Mouse (Mus musculus) liver, embryonic 11.5 days (tissue): Measurements from ENCODE around the gene Rps2. TPM values are rescaled to one million over a fixed set of nuclear protein-coding genes. Genes with fewer than 3 reads are reported as not detected.
"Not testable (repeated sequence)": the region's sequence is repeated elsewhere in the genome, so short reads cannot be mapped to it uniquely, and the experiment has no call there.

Source experiments
- ATAC-seq: fragments of 200-750 bp; cut with Nextera tagmentation; replicated peaks from 2 replicates; pipeline ENCODE4 v1.8.0; 2017; ENCODE audit warnings: moderate number of reproducible peaks, mild to moderate bottlenecking, moderate TSS enrichment, moderate library complexity; ENCODE audit not compliant: low FRiP score
- DNase-seq: peaks from one replicate; pipeline ENCODE4 v3.0.0-alpha.2; 2017; ENCODE audit warnings: low spot score
- H3K27ac ChIP-seq: fragments of 300-500 bp; sonication (generic); 2 replicates; pipeline ENCODE4 v1.5.1; 2014; ENCODE audit warnings: mild to moderate bottlenecking, low read depth, low read length, control low read depth
- H3K27me3 ChIP-seq: fragments of 300-500 bp; sonication (generic); replicated peaks from 2 replicates; pipeline ENCODE4 v1.6.1; 2014; ENCODE audit warnings: low read length, mixed read lengths; ENCODE audit not compliant: control insufficient read depth, insufficient read depth
- H3K36me3 ChIP-seq: fragments of 300-500 bp; sonication (generic); 2 replicates; pipeline ENCODE4 v1.6.1; 2014; ENCODE audit warnings: mild to moderate bottlenecking, low read length, moderate library complexity, mixed read lengths; ENCODE audit not compliant: control insufficient read depth, insufficient read depth
- H3K4me1 ChIP-seq: fragments of 300-500 bp; sonication (generic); replicated peaks from 2 replicates; pipeline ENCODE4 v1.6.1; 2014; ENCODE audit warnings: low read length, mixed read lengths; ENCODE audit not compliant: control insufficient read depth, insufficient read depth
- H3K4me2 ChIP-seq: fragments of 300-500 bp; sonication (generic); 2 replicates; pipeline ENCODE4 v1.6.1; 2014; ENCODE audit warnings: mild to moderate bottlenecking, control low read depth, moderate library complexity
- H3K4me3 ChIP-seq: fragments of 300-500 bp; sonication (generic); 2 replicates; pipeline ENCODE4 v1.5.1; 2014; ENCODE audit warnings: low read depth, low read length, control low read depth
- H3K9ac ChIP-seq: fragments of 300-500 bp; sonication (generic); 2 replicates; pipeline ENCODE4 v1.6.1; 2014; ENCODE audit warnings: low read depth, low read length, control low read depth
- H3K9me3 ChIP-seq: fragments of 300-500 bp; sonication (generic); 2 replicates; pipeline ENCODE4 v1.6.1; 2016; ENCODE audit warnings: low read length, inconsistent platforms, mixed read lengths; ENCODE audit not compliant: control insufficient read depth
- WGBS: fragments of 180-500 bp; shearing (Covaris S2); extraction: QIAGEN DNeasy Blood & Tissue Kit; methylation state at CpG from one replicate; pipeline ENCODE4 v1.1.7; 2014; 5-methylcytosine and 5-hydroxymethylcytosine counted together
- polyA plus RNA-seq: library from polyadenylated mRNA; unstranded; fragments of >200 nt; fragmentation: Nextera tagmentation; extraction: Ambion mirVana; gene quantifications from 2 replicates; pipeline ENCODE4 v1.2.1, GENCODE M21; 2014

Gene Rps2
- polyA plus RNA-seq, 1 experiment from 2014 or later, result 2,225 TPM

DNA sequence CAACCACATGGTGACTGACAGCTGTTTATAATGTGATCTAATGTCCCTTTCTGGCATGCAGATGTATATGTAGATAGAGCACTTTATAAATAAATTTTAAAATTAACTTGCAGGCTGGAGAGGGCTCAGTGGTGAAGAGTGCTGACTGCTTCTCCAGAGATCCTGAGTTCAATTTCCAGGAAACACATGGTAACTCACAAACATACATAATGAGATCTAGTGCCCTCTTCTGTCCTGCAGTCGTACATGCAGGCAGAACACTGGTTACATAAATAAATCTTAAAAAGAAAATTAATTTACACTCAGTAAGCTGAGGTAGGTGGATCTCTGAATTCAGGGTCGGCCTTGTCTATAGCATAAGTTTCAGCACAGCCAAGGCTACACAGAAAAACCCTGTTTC is 9.3 kb upstream of the Rps2 start:
- ATAC-seq (no peak), DNase-seq (no peak)
- Histone ChIP-seq H3K4me3 (peak overlapping the region; percentile 55), H3K27ac (no peak overlapping the region), H3K4me2 (peak overlapping the region; percentile 73), H3K27me3 (no peaks in the 10 kb centered on the region), H3K9me3 (no peaks in the 10 kb centered on the region), H3K4me1 (peaks cover 12% of the 10 kb centered on the region; the same call in 1 of the 2 replicates), H3K9ac (no peak overlapping the region), H3K36me3 (peaks cover 16% of the 10 kb centered on the region; the same call in 1 of the 2 replicates)
- 20% methylated on average over 2 of the region's 2 CpGs for WGBS

DNA sequence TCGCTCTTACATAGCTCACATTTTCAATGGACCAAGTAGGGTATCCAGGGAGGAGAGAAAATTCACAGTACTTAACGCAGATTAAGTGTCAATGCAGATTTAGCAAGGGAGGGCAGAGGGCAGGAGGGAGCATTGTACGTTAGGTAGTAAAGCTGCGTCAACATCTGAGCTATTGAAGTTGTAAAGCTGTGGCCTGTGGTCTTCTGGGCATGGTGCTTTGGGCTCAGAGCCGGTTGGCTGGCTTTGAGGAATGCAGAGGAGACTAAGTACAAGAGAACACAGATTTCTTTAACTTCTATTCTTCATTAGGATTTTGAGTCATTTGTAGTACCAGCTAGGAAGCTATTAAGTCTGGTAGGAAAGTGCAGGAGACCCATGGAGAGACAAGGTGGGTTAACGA is 2.4 kb upstream of the Rps2 start:
- Histone ChIP-seq H3K9me3 (no peaks in the 10 kb centered on the region), H3K4me2 (no peak overlapping the region), H3K36me3 (peaks cover 6% of the 10 kb centered on the region), H3K9ac (no peak overlapping the region), H3K4me1 (peaks cover 8% of the 10 kb centered on the region), H3K27ac (no peak overlapping the region), H3K27me3 (no peaks in the 10 kb centered on the region), H3K4me3 (no peak overlapping the region)
- DNase-seq (no peak), ATAC-seq (no peak)
- 84% methylated on average over 6 of the region's 6 CpGs for WGBS

DNA sequence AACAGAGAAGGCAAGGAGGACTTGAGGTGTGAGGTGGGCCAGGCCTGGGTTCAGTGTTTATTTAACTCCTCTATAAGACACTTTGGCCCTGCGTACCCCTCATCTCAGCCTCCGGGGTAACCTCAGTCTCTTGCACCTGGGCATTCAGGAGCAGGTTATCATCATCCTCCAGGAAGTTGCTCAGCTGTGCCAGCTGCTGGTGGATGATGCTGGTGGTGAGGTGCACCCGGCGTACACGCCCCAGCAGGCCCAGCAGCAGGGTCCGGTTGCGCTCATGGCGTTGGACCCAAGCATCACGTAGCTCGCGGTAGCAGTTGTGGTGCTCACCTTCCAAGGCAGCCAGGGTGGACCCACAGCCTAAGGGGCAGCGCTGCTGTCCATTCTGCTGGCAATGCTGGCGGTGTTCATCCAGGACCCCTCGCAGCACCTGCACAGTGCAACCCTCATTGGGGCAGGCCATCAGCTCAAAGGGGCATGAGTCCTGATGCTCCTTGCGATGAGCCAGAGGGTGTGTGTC is 1.7 kb upstream of the Rps2 start:
- no peak for DNase-seq
- no peaks in the 10 kb centered on the region for H3K9me3 ChIP-seq
- 94% methylated on average over 15 of the region's 15 CpGs for WGBS

DNA sequence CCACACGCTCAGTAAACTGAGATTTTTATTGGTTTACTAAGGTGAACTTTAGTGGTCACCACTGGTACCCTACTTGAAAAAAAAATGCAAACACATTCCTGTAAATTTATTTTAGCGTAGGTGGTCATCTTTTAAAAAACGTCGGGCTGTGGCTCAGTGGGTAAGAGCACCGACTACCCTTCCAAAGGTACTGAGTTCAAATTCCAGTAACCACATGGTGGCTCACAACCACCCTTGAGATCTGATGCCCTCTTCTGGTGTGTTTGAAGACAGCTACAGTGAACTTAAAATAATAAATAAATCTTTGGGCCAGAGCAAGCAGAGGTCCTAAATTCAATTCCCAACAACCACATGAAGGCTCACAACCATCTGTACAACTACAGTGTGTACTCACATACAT is 1.0 kb downstream of the Rps2 start:
- H3K27me3 ChIP-seq, ATAC-seq: not testable (repeated sequence)
- H3K27ac ChIP-seq, result peak overlapping the region; percentile 38; the same call in 1 of the 2 replicates

More for the DNA sequence above, 1.7 kb upstream of the Rps2 start:
- Histone ChIP-seq H3K4me2 (no peak overlapping the region), H3K27ac (no peak overlapping the region), H3K27me3 (no peaks in the 10 kb centered on the region), H3K4me1 (peaks cover 8% of the 10 kb centered on the region), H3K9ac (no peak overlapping the region), H3K4me3 (no peak overlapping the region), H3K36me3 (peaks cover 8% of the 10 kb centered on the region)
- ATAC-seq, result no peak

DNA sequence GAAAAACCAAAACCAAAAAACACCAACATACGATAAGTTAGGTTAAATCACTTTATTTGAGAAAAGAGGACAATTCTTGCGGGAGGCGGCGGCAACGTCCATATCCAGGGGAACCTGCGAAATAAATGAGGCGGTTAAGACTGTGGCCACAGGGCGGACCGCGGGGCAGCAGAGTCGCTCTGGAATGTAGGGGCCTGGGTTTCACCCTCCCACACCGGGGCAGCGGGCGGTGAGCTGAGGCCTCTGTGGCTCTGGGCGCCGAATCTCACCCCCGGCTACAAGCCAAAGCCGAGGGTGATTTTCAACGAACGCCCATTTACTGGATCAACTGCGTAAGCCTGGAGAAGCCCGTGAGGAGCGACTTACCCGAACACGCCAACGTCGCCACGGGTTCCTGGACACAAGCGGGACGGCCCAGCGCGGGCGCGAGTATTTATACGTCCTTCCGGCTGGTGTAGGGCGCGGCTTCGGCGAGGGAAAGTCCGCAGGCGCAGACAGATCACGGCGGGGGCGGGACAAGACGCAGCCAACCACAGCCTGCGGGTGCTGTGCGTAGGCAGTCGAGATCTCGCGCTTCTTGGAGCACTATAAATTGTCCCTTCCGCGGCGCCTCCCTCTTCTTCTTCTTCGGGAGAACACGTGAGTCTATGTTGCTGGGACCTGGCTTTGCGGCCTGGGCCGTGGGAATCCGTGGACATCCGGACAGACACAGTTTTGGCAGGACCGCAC is 1.7 kb downstream of the Rps2 start:
- DNase-seq (peak; percentile 99), ATAC-seq (peak; percentile 92)
- Histone ChIP-seq H3K9ac (peak overlapping the region; percentile 96), H3K36me3 (peaks cover 17% of the 10 kb centered on the region), H3K4me3 (peak overlapping the region; percentile 81), H3K4me2 (peak overlapping the region; percentile 80), H3K4me1 (peaks cover 18% of the 10 kb centered on the region), H3K27ac (peak overlapping the region; percentile 80), H3K27me3 (no peaks in the 10 kb centered on the region), H3K9me3 (no peaks in the 10 kb centered on the region)
- WGBS, result under 1% methylated on average over 60 of the region's 61 CpGs

More for the DNA sequence above, 1.0 kb downstream of the Rps2 start:
- not testable (repeated sequence) for H3K9me3 ChIP-seq, DNase-seq
- Histone ChIP-seq H3K4me3 (peak overlapping the region; percentile 81), H3K36me3 (peaks cover 17% of the 10 kb centered on the region), H3K4me2 (peak overlapping the region; percentile 80), H3K4me1 (peaks cover 18% of the 10 kb centered on the region), H3K9ac (peak overlapping the region; percentile 96)
- WGBS, result 40% methylated on average over 5 of the region's 5 CpGs

DNA sequence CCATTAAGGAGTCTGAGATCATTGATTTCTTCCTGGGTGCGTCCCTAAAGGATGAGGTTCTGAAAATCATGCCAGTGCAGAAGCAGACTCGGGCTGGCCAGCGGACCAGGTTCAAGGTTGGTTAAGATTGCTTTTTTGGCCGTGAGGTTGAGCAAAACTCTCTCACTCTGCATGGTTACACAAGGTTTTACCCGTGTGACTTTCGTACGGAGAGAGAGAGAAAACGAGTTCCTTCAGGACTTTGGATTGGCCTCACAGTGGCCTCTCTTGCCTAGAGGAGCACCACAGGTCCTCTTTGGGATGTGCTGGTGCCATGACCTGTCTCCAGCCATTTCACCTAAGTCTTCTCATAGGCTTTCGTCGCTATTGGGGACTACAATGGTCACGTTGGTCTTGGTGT is 2.7 kb downstream of the Rps2 start:
- H3K27me3 ChIP-seq, H3K9me3 ChIP-seq, ATAC-seq, DNase-seq: not testable (repeated sequence)
- H3K36me3 ChIP-seq, result peaks cover 17% of the 10 kb centered on the region
- 2% methylated on average over 11 of the region's 11 CpGs for WGBS
- H3K4me3 ChIP-seq, result peak overlapping the region; percentile 81
- H3K4me2 ChIP-seq, result peak overlapping the region; percentile 80
- peak overlapping the region; percentile 80 for H3K27ac ChIP-seq
- peaks cover 18% of the 10 kb centered on the region for H3K4me1 ChIP-seq
- peak overlapping the region; percentile 96 for H3K9ac ChIP-seq

DNA sequence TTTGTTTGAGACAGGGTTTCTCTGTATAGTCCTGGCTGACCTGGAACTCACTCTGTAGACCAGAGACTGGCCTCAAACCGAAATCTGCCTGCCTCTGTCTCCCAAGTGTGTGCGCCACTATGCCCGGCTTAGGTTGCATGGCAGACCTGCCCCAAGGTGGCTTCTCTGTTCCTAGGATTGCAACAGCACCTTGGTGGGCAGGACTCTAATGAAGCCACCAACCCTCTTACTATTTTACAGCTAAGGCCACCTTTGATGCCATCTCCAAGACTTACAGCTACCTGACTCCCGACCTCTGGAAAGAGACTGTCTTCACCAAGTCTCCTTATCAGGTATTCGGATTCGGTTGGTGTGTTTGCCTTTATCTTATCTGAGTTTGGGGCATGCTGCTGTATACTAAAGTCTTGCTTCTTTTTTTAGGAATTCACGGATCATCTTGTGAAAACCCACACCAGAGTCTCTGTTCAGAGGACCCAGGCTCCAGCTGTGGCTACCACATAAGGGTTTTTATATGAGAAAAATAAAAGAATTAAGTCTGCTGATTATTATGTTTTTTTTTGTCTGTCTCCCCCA is 3.6 kb downstream of the Rps2 start:
- Histone ChIP-seq H3K4me2 (peak overlapping the region; percentile 80), H3K27ac (peak overlapping the region; percentile 68), H3K9ac (peak overlapping the region; percentile 96), H3K36me3 (peaks cover 13% of the 10 kb centered on the region), H3K4me3 (peak overlapping the region; percentile 81), H3K4me1 (peaks cover 18% of the 10 kb centered on the region)
- not testable (repeated sequence) for H3K9me3 ChIP-seq, H3K27me3 ChIP-seq, DNase-seq, ATAC-seq
- 20% methylated on average over 7 of the region's 7 CpGs for WGBS

DNA sequence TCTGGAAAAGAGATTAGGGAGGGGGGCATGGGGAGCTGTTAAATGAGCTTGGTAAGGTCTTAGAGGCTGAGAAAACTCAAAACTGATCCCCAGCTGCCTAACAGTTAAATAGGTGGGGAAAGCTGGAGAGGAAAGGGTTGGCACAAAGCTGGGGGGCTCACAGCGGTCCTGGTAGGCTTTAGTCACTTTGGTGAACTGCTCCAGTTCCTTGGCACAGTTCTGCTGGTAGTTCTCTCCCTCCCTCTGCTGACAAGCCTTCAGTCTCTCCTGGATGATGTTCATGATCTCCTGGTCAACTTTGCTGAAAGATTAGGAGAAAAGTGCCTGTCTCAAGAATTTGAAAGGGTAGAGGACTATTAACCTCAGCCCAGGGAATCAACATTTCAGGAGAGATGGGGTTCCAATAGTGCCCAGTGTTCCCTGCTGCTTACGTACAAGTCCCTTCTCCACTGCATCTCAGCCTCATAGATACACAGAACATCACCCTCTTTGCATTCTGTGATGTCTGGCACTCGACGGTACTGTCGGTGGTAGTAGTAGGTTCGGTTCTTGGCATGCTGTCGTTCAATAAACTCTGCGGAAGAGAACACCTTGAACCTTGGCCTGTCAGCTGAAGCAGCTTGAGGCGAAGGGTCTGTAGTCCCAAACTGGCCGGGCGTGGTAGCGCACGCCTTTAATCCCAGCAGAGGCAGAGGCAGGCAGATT is 4.5 kb downstream of the Rps2 start:
- 20% methylated on average over 13 of the region's 13 CpGs for WGBS
- Histone ChIP-seq H3K4me1 (peaks cover 18% of the 10 kb centered on the region), H3K4me2 (peak overlapping the region; percentile 80), H3K36me3 (peaks cover 12% of the 10 kb centered on the region), H3K27ac (peak overlapping the region; percentile 68), H3K9me3 (no peaks in the 10 kb centered on the region), H3K9ac (peak overlapping the region; percentile 96), H3K4me3 (peak overlapping the region; percentile 81), H3K27me3 (no peaks in the 10 kb centered on the region)
- ATAC-seq (no peak), DNase-seq (peak; percentile 48)
